Mouse (Mus musculus): Measurements from ENCODE around the gene Prss36. TPM values are rescaled to one million over a fixed set of nuclear protein-coding genes. Genes with fewer than 3 reads are reported as not detected.
A peak's percentile ranks its signal among the peaks of the same experiment; 100 is the strongest.

Prss36 gene
- polyA plus RNA-seq, 1 experiment from 2014 or later = 8.2 TPM

- Histone ChIP-seq H3K9ac (no peak overlapping the region; the same call in 1 of the 2 replicates), H3K4me1 (replicated peaks) (peaks cover 41% of the 10 kb centered on the region), H3K9me3 (no peaks in the 10 kb centered on the region), H3K27ac (0 out of 2 replicates have a peak overlapping the region, but pooled peaks have one; percentile 79), H3K4me3 (replicated peaks) (no peak overlapping the region), H3K4me2 (replicated peaks) (peak overlapping the region; percentile 54; the same call in 1 of the 2 replicates), H3K27me3 (replicated peaks) (no peaks in the 10 kb centered on the region; the same call in 1 of the 2 replicates), H3K36me3 (peaks cover 3% of the 10 kb centered on the region)
- 75% methylated on average over 5 of the region's 5 CpGs for WGBS
- no peak for ATAC-seq
Measured at GRCm38 (mm10) chr7:127930636-127931035, 15.9 kb downstream of the Prss36 start.

DNA sequence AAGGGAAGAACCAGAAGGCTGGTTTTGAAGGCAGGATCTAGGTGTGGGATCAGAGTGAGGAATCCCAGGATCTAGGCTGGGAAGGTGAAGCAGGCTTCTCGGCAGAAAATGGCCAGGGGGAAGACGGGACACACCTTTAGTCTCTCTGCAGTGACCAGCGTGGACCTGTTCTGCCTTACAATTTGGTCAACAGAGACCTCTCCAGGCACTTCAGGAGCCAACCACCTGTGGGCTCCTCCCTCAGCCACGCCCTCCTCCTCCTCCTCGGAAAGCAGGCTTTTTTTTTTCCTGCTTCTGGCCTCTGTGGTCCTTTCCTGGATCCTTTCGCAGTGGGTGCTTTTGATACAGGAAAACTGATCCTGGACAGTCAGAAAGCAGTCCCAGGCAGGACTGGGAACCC lies 16.6 kb downstream of the Prss36 start, which contains the start of gene Prss8:
TSS of gene Prss8 (minus strand) at position 182 of the 400 bp plus-strand sequence.
- peak; percentile 50 for ATAC-seq
- peak within 1 kb of the TSS; percentile 79 for H3K27ac ChIP-seq
- H3K36me3 ChIP-seq = peaks cover 3% of the 10 kb centered on the region
- H3K4me1 ChIP-seq (replicated peaks) = peaks cover 42% of the 10 kb centered on the region
- peak within 1 kb of the TSS; percentile 70 for H3K9ac ChIP-seq
- H3K4me3 ChIP-seq (replicated peaks) = peak within 1 kb of the TSS; percentile 49
- no peaks in the 10 kb centered on the region for H3K9me3 ChIP-seq
- 18% methylated on average over 6 of the region's 6 CpGs for WGBS
- no peaks in the 10 kb centered on the region; the same call in 1 of the 2 replicates for H3K27me3 ChIP-seq (replicated peaks)
- peak within 1 kb of the TSS; percentile 54 for H3K4me2 ChIP-seq (replicated peaks)

DNA sequence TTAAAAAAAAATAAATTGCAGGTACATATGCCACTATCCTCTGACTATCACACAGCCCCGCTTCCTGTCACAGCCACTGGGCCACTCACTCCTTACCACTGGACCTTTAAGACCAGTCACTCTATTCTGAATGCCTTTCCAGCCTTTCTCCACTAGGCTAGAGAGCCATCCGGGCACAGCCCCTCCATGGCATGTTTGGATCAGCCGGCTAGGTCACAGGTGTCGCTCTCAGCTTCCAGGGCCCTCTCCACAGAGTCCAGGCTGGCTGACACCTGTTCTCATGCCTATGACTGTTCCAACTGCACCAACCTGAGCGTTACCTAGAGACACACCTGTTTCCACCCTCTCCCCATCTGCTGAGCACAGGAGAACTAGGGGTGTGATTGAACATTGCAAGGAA lies 17.9 kb downstream of the Prss36 start:
- Histone ChIP-seq H3K27me3 (replicated peaks) (no peaks in the 10 kb centered on the region; the same call in 1 of the 2 replicates), H3K4me2 (replicated peaks) (peak overlapping the region; percentile 54), H3K4me3 (replicated peaks) (peak overlapping the region; percentile 49), H3K4me1 (replicated peaks) (peaks cover 41% of the 10 kb centered on the region), H3K36me3 (peaks cover 3% of the 10 kb centered on the region), H3K9ac (peak overlapping the region; percentile 70), H3K27ac (peak overlapping the region; percentile 79; the same call in 1 of the 2 replicates), H3K9me3 (no peaks in the 10 kb centered on the region)
- WGBS = 35% methylated on average over 5 of the region's 5 CpGs
- peak; percentile 3; the same call in 1 of the 2 replicates for ATAC-seq

GRCm38 (mm10) chr7:127927726-127928125 lies 18.8 kb downstream of the Prss36 start:
- 81% methylated on average over 11 of the region's 11 CpGs for WGBS
- Histone ChIP-seq H3K4me2 (replicated peaks) (peak overlapping the region; percentile 54), H3K36me3 (peaks cover 3% of the 10 kb centered on the region), H3K27me3 (replicated peaks) (no peaks in the 10 kb centered on the region; the same call in 1 of the 2 replicates), H3K4me1 (replicated peaks) (peaks cover 36% of the 10 kb centered on the region), H3K9me3 (no peaks in the 10 kb centered on the region), H3K4me3 (replicated peaks) (peak overlapping the region; percentile 49), H3K27ac (peak overlapping the region; percentile 80), H3K9ac (peak overlapping the region; percentile 17; the same call in 1 of the 2 replicates)
- no peak for ATAC-seq

- H3K27ac ChIP-seq = peak overlapping the region; percentile 80
- peaks cover 32% of the 10 kb centered on the region for H3K4me1 ChIP-seq (replicated peaks)
- 70% methylated on average over 11 of the region's 11 CpGs for WGBS
- no peaks in the 10 kb centered on the region; the same call in 1 of the 2 replicates for H3K27me3 ChIP-seq (replicated peaks)
- peak overlapping the region; percentile 54 for H3K4me2 ChIP-seq (replicated peaks)
- no peak for ATAC-seq
- peaks cover 3% of the 10 kb centered on the region for H3K36me3 ChIP-seq
- H3K9ac ChIP-seq = 0 out of 2 replicates have a peak overlapping the region, but pooled peaks have one; percentile 11
- peak overlapping the region; percentile 2; the same call in 1 of the 2 replicates for H3K4me3 ChIP-seq (replicated peaks)
- no peaks in the 10 kb centered on the region for H3K9me3 ChIP-seq
Measured at GRCm38 (mm10) chr7:127926846-127927245, 19.7 kb downstream of the Prss36 start.

- Histone ChIP-seq H3K4me2 (replicated peaks) (peak overlapping the region; percentile 54), H3K27me3 (replicated peaks) (no peaks in the 10 kb centered on the region; the same call in 1 of the 2 replicates), H3K9me3 (no peaks in the 10 kb centered on the region), H3K27ac (peak overlapping the region; percentile 80), H3K4me1 (replicated peaks) (peaks cover 24% of the 10 kb centered on the region), H3K9ac (peak overlapping the region; percentile 11; the same call in 1 of the 2 replicates), H3K36me3 (peaks cover 3% of the 10 kb centered on the region), H3K4me3 (replicated peaks) (peak overlapping the region; percentile 10; the same call in 1 of the 2 replicates)
- 67% methylated on average over 8 of the region's 8 CpGs for WGBS
- ATAC-seq = no peak
Measured at GRCm38 (mm10) chr7:127926066-127926465, 20.5 kb downstream of the Prss36 start.

- H3K9ac ChIP-seq = peak overlapping the region; percentile 11
- no peaks in the 10 kb centered on the region for H3K9me3 ChIP-seq
- peaks cover 3% of the 10 kb centered on the region for H3K36me3 ChIP-seq
- ATAC-seq = peak; percentile 80
- H3K4me2 ChIP-seq (replicated peaks) = peak overlapping the region; percentile 54
- no peaks in the 10 kb centered on the region; the same call in 1 of the 2 replicates for H3K27me3 ChIP-seq (replicated peaks)
- WGBS = 49% methylated on average over 5 of the region's 5 CpGs
- peaks cover 23% of the 10 kb centered on the region for H3K4me1 ChIP-seq (replicated peaks)
- 0 out of 2 replicates have a peak overlapping the region, but pooled peaks have one; percentile 10 for H3K4me3 ChIP-seq (replicated peaks)
- peak overlapping the region; percentile 80 for H3K27ac ChIP-seq
Measured at GRCm38 (mm10) chr7:127925252-127925651, 21.3 kb downstream of the Prss36 start.

- peaks cover 23% of the 10 kb centered on the region for H3K4me1 ChIP-seq (replicated peaks)
- no peaks in the 10 kb centered on the region for H3K9me3 ChIP-seq
- no peak overlapping the region for H3K4me2 ChIP-seq (replicated peaks)
Measured at GRCm38 (mm10) chr7:127923714-127924113, 22.8 kb downstream of the Prss36 start.

GRCm38 (mm10) chr7:127922451-127923275 lies 23.9 kb downstream of the Prss36 start:
- H3K36me3 ChIP-seq = peaks cover 3% of the 10 kb centered on the region

More at GRCm38 (mm10) chr7:127923714-127924113, 22.8 kb downstream of the Prss36 start:
- H3K4me3 ChIP-seq (replicated peaks) = no peak overlapping the region
- H3K36me3 ChIP-seq = peaks cover 3% of the 10 kb centered on the region
- WGBS = 79% methylated on average over 5 of the region's 5 CpGs
- H3K27me3 ChIP-seq (replicated peaks) = no peaks in the 10 kb centered on the region; the same call in 1 of the 2 replicates
- no peak overlapping the region for H3K9ac ChIP-seq
- ATAC-seq = no peak
- peak overlapping the region; percentile 71 for H3K27ac ChIP-seq

GRCm38 (mm10) chr7:127921516-127921915 lies 25.0 kb downstream of the Prss36 start:
- Histone ChIP-seq H3K4me3 (replicated peaks) (no peak overlapping the region), H3K4me1 (replicated peaks) (peaks cover 14% of the 10 kb centered on the region), H3K4me2 (replicated peaks) (no peak overlapping the region), H3K27ac (no peak overlapping the region), H3K9me3 (no peaks in the 10 kb centered on the region), H3K9ac (no peak overlapping the region), H3K27me3 (replicated peaks) (no peaks in the 10 kb centered on the region), H3K36me3 (peaks cover 5% of the 10 kb centered on the region; the same call in 1 of the 2 replicates)
- ATAC-seq = no peak
- WGBS = 60% methylated on average over 8 of the region's 8 CpGs

More at GRCm38 (mm10) chr7:127922451-127923275, 23.9 kb downstream of the Prss36 start:
- no peak for ATAC-seq
- WGBS = 62% methylated on average over 6 of the region's 6 CpGs
- Histone ChIP-seq H3K9me3 (no peaks in the 10 kb centered on the region), H3K4me3 (replicated peaks) (no peak overlapping the region), H3K9ac (no peak overlapping the region), H3K4me1 (replicated peaks) (peaks cover 18% of the 10 kb centered on the region), H3K4me2 (replicated peaks) (no peak overlapping the region), H3K27me3 (replicated peaks) (no peaks in the 10 kb centered on the region; the same call in 1 of the 2 replicates), H3K27ac (0 out of 2 replicates have a peak overlapping the region, but pooled peaks have one; percentile 29)

DNA sequence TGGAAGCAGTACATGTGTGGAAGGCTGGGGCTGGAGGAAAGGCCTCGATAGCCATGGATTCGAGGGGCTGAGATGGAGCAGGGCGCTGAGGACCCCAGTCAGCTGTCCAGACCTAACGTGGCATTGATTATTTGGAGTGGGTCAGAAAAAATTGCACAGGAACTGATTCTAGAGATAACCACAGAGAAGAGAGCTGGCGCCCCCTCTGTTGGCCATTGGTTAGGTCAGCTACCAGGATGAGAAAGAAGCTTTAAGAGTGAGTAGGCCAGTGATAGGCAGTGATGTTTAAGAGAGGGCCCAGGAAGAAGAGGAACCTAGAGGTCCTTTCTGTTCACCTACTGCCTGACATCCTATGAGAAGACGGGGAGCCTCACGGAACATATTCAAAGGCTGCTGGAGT lies 27.2 kb downstream of the Prss36 start:
- H3K4me1 ChIP-seq (replicated peaks) = peaks cover 7% of the 10 kb centered on the region; the same call in 1 of the 2 replicates
- no peaks in the 10 kb centered on the region for H3K9me3 ChIP-seq
- no peak overlapping the region for H3K9ac ChIP-seq
- WGBS = 72% methylated on average over 7 of the region's 7 CpGs
- H3K4me2 ChIP-seq (replicated peaks) = no peak overlapping the region
- no peaks in the 10 kb centered on the region for H3K27me3 ChIP-seq (replicated peaks)
- H3K4me3 ChIP-seq (replicated peaks) = no peak overlapping the region
- peaks cover 6% of the 10 kb centered on the region for H3K36me3 ChIP-seq
- H3K27ac ChIP-seq = no peak overlapping the region
- no peak for ATAC-seq

DNA sequence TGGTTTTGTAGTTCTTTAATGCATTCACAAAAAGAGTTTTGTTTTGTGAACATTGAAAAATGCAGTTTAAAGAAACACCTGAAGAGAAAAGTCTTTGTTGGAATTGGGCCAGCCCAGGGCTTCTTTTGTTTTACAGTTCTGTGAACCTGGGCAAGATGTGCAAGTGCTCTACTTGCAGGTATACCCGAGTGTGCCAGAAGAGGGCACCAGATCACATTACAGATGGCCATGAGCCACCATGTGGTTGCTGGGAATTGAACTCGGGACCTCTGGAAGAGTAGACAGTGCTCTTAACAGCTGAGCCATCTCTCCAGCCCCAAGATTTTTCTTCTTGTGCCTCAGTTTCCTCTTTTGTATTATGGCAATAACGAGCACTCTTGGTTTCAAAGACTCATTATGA lies 28.3 kb downstream of the Prss36 start:
- WGBS = 53% methylated on average over 3 of the region's 3 CpGs
- no peak overlapping the region for H3K9ac ChIP-seq
- H3K36me3 ChIP-seq = peaks cover 6% of the 10 kb centered on the region
- H3K4me3 ChIP-seq (replicated peaks) = no peak overlapping the region
- H3K4me2 ChIP-seq (replicated peaks) = no peak overlapping the region
- no peaks in the 10 kb centered on the region for H3K27me3 ChIP-seq (replicated peaks)
- no peak for ATAC-seq
- no peak overlapping the region for H3K27ac ChIP-seq
- H3K9me3 ChIP-seq = no peaks in the 10 kb centered on the region
- peaks cover 5% of the 10 kb centered on the region; the same call in 1 of the 2 replicates for H3K4me1 ChIP-seq (replicated peaks)
